In the genomic region with DNA sequence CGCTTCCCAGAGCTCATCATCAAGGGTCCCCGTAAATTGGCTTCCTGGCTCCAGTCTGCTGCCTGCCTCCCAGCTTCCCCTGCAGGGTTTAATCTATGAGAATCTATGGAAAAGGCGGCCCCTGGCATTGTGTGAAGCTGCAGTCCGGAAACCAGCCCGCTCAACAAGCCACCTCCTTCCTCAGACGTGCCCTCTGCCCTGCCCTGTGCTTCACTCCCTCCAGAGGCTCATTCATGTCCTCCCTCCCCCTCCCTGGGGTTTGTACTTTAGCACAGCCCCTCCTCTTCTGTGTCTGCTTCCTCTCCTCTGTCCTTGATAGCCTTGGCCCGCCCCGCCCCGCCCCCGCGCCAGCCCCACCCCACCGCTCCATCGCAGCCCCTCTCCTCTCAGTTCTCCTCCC, we compare ENCODE assay signal across 8 mouse cellular contexts. TPM values are rescaled to one million over a fixed set of nuclear protein-coding genes. Genes with fewer than 3 reads are reported as not detected.
DNase-seq lines count a peak whose midpoint lies in the region; ATAC-seq and TF ChIP-seq lines count a peak whose summit lies in the region.

No protein-coding gene starts in this region.

- H3K4me1 ChIP-seq in forebrain, postnatal 0 days (ENCODE audit: insufficient read depth), result 0 out of 2 replicates have a peak, but pooled peaks cover 3% of the 10 kb centered on the region
- peaks cover 16% of the 10 kb centered on the region for H3K4me1 ChIP-seq in intestine, embryonic 14.5 days (replicated peaks; ENCODE audit: control insufficient read depth, insufficient read depth, low read length)
- peaks cover 21% of the 10 kb centered on the region for H3K4me1 ChIP-seq in liver, embryonic 15.5 days (replicated peaks)

- H3K4me3 ChIP-seq in forebrain, postnatal 0 days (ENCODE audit: low read depth, low read length), result no peak overlapping the region
- no peak overlapping the region for H3K4me3 ChIP-seq in intestine, embryonic 14.5 days (ENCODE audit: low read depth, low read length)
- 0 out of 2 replicates have a peak overlapping the region, but pooled peaks have one; percentile 14 for H3K4me3 ChIP-seq in liver, embryonic 15.5 days (replicated peaks)

- no peak overlapping the region for H3K9ac ChIP-seq in forebrain, postnatal 0 days
- no peak overlapping the region for H3K9ac ChIP-seq in intestine, embryonic 14.5 days (ENCODE audit: low read length)
- no peak overlapping the region for H3K9ac ChIP-seq in liver, embryonic 15.5 days

- no peak overlapping the region for H3K27ac ChIP-seq in forebrain, postnatal 0 days (ENCODE audit: low read depth, low read length)
- peak overlapping the region; percentile 89 for H3K27ac ChIP-seq in intestine, embryonic 14.5 days (ENCODE audit: low read depth)
- peak overlapping the region; percentile 61; the same call in 1 of the 2 replicates for H3K27ac ChIP-seq in liver, embryonic 15.5 days (replicated peaks)

- DNase-seq in 416B (ENCODE audit: low read depth), result peak; percentile 97
- peak; percentile 87 for DNase-seq in adrenal gland, adult 2 months
- DNase-seq in forebrain, postnatal 0 days, result no peak
- DNase-seq in intestine, embryonic 14.5 days (ENCODE audit: low spot score), result peak; percentile 81
- DNase-seq in natural killer cell, adult 2 months (ENCODE audit: low spot score in 2 of 2), result peak; percentile 67 to 77
- DNase-seq in yolk sac, embryonic 10.5 days (ENCODE audit: low spot score), result peak; percentile 96
- no peak for DNase-seq in right cerebral cortex, adult 18-20 months

- ATAC-seq in forebrain, postnatal 0 days, result peak; percentile 69
- peak; percentile 93 for ATAC-seq in intestine, embryonic 14.5 days (replicated peaks; ENCODE audit: low FRiP score, low TSS enrichment, low read depth)
- peak; percentile 83 for ATAC-seq in liver, embryonic 15.5 days (ENCODE audit: insufficient read depth)

- H3K36me3 ChIP-seq in forebrain, postnatal 0 days (ENCODE audit: insufficient read depth), result no peaks in the 10 kb centered on the region
- H3K36me3 ChIP-seq in intestine, embryonic 14.5 days (ENCODE audit: control insufficient read depth, insufficient read depth, low read length), result 0 out of 2 replicates have a peak, but pooled peaks cover 5% of the 10 kb centered on the region
- no peaks in the 10 kb centered on the region for H3K36me3 ChIP-seq in liver, embryonic 15.5 days (replicated peaks)

- WGBS in forebrain, postnatal 0 days, result 1% methylated on average over 10 of the region's 13 CpGs
- 5% methylated on average over 11 of the region's 13 CpGs for WGBS in intestine, embryonic 14.5 days
- WGBS in liver, embryonic 15.5 days (ENCODE audit: insufficient replicate concordance), result 2% methylated on average over 9 of the region's 13 CpGs

- H3K27me3 ChIP-seq in forebrain, postnatal 0 days (ENCODE audit: insufficient read depth, low read length), result no peaks in the 10 kb centered on the region
- no peaks in the 10 kb centered on the region for H3K27me3 ChIP-seq in intestine, embryonic 14.5 days (replicated peaks; ENCODE audit: control insufficient read depth, insufficient read depth, low read length)
- peaks cover 5% of the 10 kb centered on the region; the same call in 1 of the 2 replicates for H3K27me3 ChIP-seq in liver, embryonic 15.5 days

- H3K4me2 ChIP-seq in forebrain, postnatal 0 days (ENCODE audit: low read depth), result peak overlapping the region; percentile 38
- H3K4me2 ChIP-seq in intestine, embryonic 14.5 days (ENCODE audit: low read length), result peak overlapping the region; percentile 44
- peak overlapping the region; percentile 55 for H3K4me2 ChIP-seq in liver, embryonic 15.5 days

- H3K9me3 ChIP-seq in forebrain, postnatal 0 days (ENCODE audit: low read length), result no peaks in the 10 kb centered on the region
- no peaks in the 10 kb centered on the region for H3K9me3 ChIP-seq in intestine, embryonic 14.5 days (ENCODE audit: control insufficient read depth, low read length)
- H3K9me3 ChIP-seq in liver, embryonic 15.5 days (replicated peaks), result no peaks in the 10 kb centered on the region

- no peak for TF ChIP-seq CTCF in forebrain, postnatal 0 days (IDR thresholded peaks at IDR 0.05; ENCODE audit: low read depth)

RNA-seq across cellular contexts. Expression of a gene that starts 8.8 kb away (rescaled TPM):
- total RNA-seq in adrenal gland, adult 2 months (2021), result 10 to 100 TPM; 37.8 to 57.6 TPM
- 108 and 122 TPM in 2 replicates for polyA plus RNA-seq in adrenal gland, adult 2 months (2012; rRNA removed)
- 112 and 116 TPM in 2 replicates for total RNA-seq in forebrain, postnatal 0 days (2014; rRNA removed)
- polyA plus RNA-seq in forebrain, postnatal 0 days (2015; fragmentation: Nextera tagmentation; extraction: Ambion mirVana), result 29.1 and 31.4 TPM in 2 replicates
- 71.9 and 75.6 TPM in 2 replicates for polyA plus RNA-seq in intestine, embryonic 14.5 days (2014; fragmentation: Nextera tagmentation; extraction: Ambion mirVana)
- 21.2 and 26.6 TPM in 2 replicates for polyA plus RNA-seq in liver, embryonic 15.5 days (2015; fragmentation: Nextera tagmentation; extraction: Ambion mirVana)

RNA-seq across cellular contexts. Expression of a gene that starts 38.9 kb away (rescaled TPM):
- total RNA-seq in adrenal gland, adult 2 months (2021), result not detected
- not detected in 2 replicates for polyA plus RNA-seq in adrenal gland, adult 2 months (2012; rRNA removed)
- not detected in 2 replicates for total RNA-seq in forebrain, postnatal 0 days (2014; rRNA removed)
- not detected in 2 replicates for polyA plus RNA-seq in forebrain, postnatal 0 days (2015; fragmentation: Nextera tagmentation; extraction: Ambion mirVana)
- 0.74 and 0.88 TPM in 2 replicates for polyA plus RNA-seq in intestine, embryonic 14.5 days (2014; fragmentation: Nextera tagmentation; extraction: Ambion mirVana)
- 0.89 and 1.1 TPM in 2 replicates for polyA plus RNA-seq in liver, embryonic 15.5 days (2015; fragmentation: Nextera tagmentation; extraction: Ambion mirVana)

RNA-seq across cellular contexts. Expression of a gene that starts 39.9 kb away (rescaled TPM):
- 10 to 100 TPM; 11.1 to 17.3 TPM for total RNA-seq in adrenal gland, adult 2 months (2021)
- 6.4 and 6.6 TPM in 2 replicates for polyA plus RNA-seq in adrenal gland, adult 2 months (2012; rRNA removed)
- total RNA-seq in forebrain, postnatal 0 days (2014; rRNA removed), result 1.4 and 2.0 TPM in 2 replicates
- 2.9 TPM in 2 replicates for polyA plus RNA-seq in forebrain, postnatal 0 days (2015; fragmentation: Nextera tagmentation; extraction: Ambion mirVana)
- 21.2 and 24.1 TPM in 2 replicates for polyA plus RNA-seq in intestine, embryonic 14.5 days (2014; fragmentation: Nextera tagmentation; extraction: Ambion mirVana)
- 1.1 and 1.3 TPM in 2 replicates for polyA plus RNA-seq in liver, embryonic 15.5 days (2015; fragmentation: Nextera tagmentation; extraction: Ambion mirVana)

RNA-seq across cellular contexts. Expression of a gene that starts 52.3 kb away (rescaled TPM):
- total RNA-seq in adrenal gland, adult 2 months (2021), result 1 to 10 TPM; 6.0 to 8.0 TPM
- polyA plus RNA-seq in adrenal gland, adult 2 months (2012; rRNA removed), result 1.3 and 2.1 TPM in 2 replicates
- total RNA-seq in forebrain, postnatal 0 days (2014; rRNA removed), result 74.2 and 75.5 TPM in 2 replicates
- polyA plus RNA-seq in forebrain, postnatal 0 days (2015; fragmentation: Nextera tagmentation; extraction: Ambion mirVana), result 121 and 162 TPM in 2 replicates
- polyA plus RNA-seq in intestine, embryonic 14.5 days (2014; fragmentation: Nextera tagmentation; extraction: Ambion mirVana), result 973 and 1,126 TPM in 2 replicates
- polyA plus RNA-seq in liver, embryonic 15.5 days (2015; fragmentation: Nextera tagmentation; extraction: Ambion mirVana), result 15.2 and 17.1 TPM in 2 replicates

RNA-seq across cellular contexts. Expression of a gene that starts 57.4 kb away (rescaled TPM):
- total RNA-seq in adrenal gland, adult 2 months (2021), result 1 to 10 TPM; 2.1 to 3.1 TPM
- 0.28 and 0.49 TPM in 2 replicates for polyA plus RNA-seq in adrenal gland, adult 2 months (2012; rRNA removed)
- total RNA-seq in forebrain, postnatal 0 days (2014; rRNA removed), result 4.0 and 7.0 TPM in 2 replicates
- polyA plus RNA-seq in forebrain, postnatal 0 days (2015; fragmentation: Nextera tagmentation; extraction: Ambion mirVana), result 1.1 and 1.3 TPM in 2 replicates
- polyA plus RNA-seq in intestine, embryonic 14.5 days (2014; fragmentation: Nextera tagmentation; extraction: Ambion mirVana), result 0.16 TPM in 1 of 2 replicates, not detected in the other
- 0.13 TPM in 1 of 2 replicates, not detected in the other for polyA plus RNA-seq in liver, embryonic 15.5 days (2015; fragmentation: Nextera tagmentation; extraction: Ambion mirVana)

Comparison
In these comparisons a context has a peak if more than half of its experiments do, and no peak if none do; other contexts are left out.
1. DNase-seq: peak in 416B (single experiment), adrenal gland, adult 2 months (single experiment), intestine, embryonic 14.5 days (single experiment), natural killer cell, adult 2 months (2 of 2) and yolk sac, embryonic 10.5 days (single experiment); none in forebrain, postnatal 0 days (single experiment) and right cerebral cortex, adult 18-20 months (single experiment).
2. Peak in every context shown above with its lines, with median percentiles within 50 percentile points of each other: ATAC-seq and H3K4me2 ChIP-seq.